Mouse (Mus musculus): ENCODE measurements around the gene Lrrc56. TPM values are rescaled to one million over a fixed set of nuclear protein-coding genes. Genes with fewer than 3 reads are reported as not detected.

Gene Lrrc56
- 1 to 10 TPM; 1.8 to 3.4 (median 3.0) TPM for total RNA-seq (2022)

DNA sequence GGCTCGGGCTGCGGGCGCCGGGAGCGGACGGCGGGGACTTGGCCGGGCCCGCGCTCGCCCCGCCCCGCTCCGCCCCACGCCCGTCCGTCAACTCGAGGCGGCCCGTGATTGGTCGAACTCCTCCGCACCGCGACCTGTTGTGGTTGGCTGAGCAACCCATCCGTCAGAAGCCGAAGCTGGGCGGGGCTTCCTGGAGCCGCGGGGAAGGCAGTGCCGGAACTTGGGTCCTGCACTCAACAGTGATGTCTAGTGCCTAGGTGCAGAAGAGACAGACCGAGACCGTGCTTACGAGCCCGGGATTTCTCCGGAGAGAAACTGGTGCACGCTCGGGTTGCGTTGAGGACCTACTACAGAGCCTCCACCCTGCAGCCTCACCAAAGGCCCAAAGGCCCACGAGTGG lies at the start of gene Lrrc56, which contains the start of gene Hras:
TSS of gene Lrrc56 (plus strand) at position 210 of the 400 bp plus-strand sequence.
TSS of gene Hras (minus strand) at position 58 of the 400 bp plus-strand sequence.
- peak; percentile 97 for DNase-seq (ENCODE audit: low spot score)

DNA sequence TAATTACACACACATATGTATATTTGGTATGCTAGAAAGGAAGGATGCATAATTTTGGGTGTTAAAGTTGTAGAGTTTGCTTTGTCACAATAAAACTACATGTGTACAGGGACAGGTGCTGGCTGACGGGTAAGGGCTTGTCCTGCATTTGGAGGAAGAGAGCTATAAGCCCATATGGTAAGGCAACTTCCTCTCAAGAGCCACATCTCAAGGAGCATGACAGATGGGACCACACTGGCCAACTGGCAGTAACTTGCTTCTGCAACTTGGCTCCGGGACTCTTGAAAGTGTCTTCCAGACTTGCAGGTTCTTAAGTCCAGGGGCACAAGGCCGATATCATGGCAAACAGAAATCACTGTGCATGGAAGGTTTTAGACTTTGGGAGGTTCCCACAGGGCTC lies 49.3 kb upstream of the Lrrc56 start:
- DNase-seq (ENCODE audit: low spot score): no peak

DNA sequence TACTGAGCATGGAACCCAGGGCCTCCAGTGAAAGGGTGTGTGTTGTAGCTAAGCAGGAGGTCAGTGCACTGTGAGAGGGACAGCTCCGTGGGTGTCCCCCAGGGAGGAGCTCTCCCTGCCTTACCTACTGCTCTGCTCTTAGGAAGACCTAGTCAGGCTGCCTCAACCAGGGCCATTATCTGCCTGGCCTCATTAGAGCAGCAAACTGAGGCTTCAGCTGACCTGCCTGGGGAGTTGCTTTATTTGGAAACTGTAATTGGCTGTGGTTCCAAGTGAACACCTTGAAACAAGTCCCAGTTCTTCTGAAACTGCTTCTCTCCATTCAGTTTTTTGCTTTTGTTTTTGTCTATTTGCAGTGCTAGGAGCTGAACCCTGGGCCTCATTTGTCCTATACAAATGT lies 48.6 kb upstream of the Lrrc56 start:
- no peak for DNase-seq (ENCODE audit: low spot score)

DNA sequence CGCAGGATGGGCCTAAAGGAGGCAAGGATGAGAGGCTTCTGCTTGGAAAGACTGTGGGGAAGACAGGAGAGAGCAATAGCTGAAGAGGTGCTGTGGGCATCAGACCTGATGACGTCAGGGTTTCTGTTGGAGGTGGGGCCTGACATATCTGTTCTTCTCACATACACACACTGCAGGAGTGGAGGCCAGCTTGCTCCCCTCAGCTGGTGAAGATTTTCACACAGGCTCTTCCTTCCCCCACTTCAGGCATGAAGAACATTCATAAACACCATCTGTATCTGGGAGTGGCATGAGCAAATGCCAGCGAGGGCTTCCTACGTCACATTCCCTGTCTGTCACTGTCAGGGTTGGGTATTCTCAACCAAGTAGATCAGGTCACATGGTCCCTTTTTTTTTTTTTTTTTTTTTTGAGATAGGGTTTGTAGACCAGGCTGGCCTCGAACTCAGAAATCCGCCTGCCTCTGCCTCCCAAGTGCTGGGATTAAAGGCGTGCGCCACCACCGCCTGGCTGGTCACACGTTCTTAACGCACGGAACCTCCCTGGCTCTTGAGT lies 47.8 kb upstream of the Lrrc56 start:
- no peak for DNase-seq (ENCODE audit: low spot score)

DNA sequence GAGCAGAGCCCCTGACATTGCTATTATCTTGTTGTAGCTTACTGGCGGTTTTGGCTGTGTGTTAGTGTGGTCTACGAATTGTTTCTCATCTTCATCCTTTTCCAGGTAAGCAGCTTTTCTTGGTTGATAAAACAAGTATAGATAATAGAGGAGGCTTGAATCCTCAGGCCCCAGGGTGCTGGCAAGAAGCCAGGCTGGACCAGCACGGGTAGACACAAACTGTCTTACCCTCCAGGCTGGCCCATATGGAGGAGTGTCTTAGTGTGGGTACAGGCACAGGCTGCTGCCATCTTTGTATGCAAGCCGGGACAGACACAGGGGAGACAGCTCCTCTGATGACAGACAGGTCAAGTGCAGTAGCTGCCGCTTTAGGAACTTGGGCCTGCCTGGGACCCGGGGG lies 46.9 kb upstream of the Lrrc56 start:
- DNase-seq (ENCODE audit: low spot score): no peak

DNA sequence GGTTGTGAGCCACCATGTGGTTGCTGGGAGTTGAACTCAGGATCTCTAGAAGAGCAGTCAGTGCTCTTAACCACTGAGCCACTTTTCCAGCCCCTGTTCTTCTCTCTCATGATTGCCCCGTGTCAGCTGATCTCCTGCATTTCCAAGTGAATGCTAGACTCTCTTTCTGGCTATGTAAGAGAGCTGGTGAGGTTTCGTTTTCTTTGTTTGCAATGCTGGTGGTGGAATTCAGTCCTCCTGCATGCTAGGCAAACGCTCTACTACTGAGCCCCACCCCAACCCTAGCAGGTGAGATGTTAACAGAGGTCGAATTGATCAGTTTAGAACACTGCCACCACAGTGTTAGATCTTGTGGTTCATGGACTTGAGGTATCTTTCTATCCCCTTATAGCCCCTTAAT lies 45.3 kb upstream of the Lrrc56 start:
- no peak for DNase-seq (ENCODE audit: low spot score)

DNA sequence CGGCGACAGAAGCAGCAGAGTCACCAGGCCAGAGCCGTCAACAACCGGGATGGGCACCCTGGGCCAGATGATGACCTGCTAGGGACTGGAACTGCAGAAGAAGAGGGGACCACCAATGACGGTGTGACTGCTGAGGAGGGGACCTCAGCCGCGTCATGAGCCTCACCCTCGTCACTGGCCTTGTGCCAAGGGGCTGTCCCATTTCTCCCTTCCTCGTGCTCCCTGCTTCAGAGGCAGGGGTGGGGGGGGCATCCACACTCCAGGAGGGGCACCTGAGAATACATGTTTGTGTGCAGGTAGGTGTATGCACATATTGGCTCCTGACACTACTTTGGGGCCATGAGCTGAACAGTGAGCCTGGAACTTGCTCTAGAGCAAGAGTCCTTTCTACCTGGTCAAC lies 38.6 kb upstream of the Lrrc56 start:
- DNase-seq (ENCODE audit: low spot score): no peak

DNA sequence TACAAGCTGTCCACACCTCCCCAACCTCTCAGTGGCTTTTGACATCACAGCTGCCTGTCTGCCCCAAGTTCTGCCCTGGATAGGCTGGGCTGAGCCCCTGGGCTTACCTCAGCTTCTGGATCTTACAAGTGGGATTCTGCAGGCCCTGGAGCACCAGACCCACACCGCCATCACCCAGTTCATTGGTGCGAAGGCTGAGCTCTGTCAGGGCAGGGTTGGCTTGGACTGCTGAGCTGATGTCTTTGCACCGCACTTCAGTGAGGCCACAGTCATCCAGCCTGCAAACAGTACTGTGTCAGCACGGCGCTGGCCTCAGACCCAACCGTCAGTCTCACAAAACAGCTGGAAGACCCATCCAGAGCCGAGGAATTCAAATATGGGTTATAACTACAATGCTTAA lies 29.6 kb upstream of the Lrrc56 start:
- no peak for DNase-seq (ENCODE audit: low spot score)

DNA sequence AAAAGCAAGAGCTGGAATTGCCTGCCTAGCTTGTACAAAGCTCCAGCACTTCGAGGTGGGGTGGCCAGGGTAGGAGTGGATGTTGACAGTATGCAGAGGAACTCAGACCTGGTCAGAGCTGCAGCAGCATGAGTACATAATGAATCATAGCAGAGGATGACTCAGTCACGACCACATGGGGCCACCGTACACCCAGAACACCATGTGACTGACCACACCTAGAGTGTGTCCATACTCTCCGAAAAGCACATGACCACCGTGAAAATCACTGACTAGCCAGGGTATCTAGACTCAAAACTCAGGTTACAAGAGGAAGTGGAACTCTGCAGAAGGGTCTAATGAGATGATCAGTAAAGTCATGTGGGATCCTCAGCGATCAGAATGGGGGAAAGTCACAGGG lies 29.1 kb upstream of the Lrrc56 start:
- DNase-seq (ENCODE audit: low spot score): no peak

DNA sequence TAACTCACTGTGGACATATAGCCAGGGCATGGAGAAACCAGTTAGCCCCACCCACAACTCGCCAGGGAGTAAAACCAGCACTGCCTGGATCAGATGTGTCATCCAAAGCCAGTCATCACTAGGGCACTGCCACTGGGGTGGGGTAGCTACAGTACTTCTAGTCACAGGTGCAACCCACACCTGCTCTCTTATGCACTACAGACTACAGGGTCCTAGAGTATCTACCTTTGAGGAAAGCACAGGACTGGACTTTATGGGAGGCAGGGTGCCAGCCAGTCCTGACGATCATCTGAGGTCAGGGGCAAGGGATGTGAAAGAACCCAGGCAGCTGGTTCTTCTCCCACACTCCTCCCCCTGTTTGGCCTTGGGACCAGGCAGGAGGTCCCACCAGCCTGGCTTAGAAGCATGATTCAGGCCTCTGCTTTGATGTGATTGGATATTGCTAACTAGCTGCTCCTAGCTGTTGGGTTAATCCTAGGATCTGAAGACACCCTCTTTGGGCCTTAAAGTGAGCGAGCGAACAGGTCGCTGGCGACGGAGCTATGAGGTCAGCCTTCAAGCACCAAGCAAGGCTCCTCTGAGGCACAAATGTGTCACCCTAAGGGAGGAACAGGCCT lies 25.9 kb upstream of the Lrrc56 start:
- DNase-seq (ENCODE audit: low spot score): no peak

DNA sequence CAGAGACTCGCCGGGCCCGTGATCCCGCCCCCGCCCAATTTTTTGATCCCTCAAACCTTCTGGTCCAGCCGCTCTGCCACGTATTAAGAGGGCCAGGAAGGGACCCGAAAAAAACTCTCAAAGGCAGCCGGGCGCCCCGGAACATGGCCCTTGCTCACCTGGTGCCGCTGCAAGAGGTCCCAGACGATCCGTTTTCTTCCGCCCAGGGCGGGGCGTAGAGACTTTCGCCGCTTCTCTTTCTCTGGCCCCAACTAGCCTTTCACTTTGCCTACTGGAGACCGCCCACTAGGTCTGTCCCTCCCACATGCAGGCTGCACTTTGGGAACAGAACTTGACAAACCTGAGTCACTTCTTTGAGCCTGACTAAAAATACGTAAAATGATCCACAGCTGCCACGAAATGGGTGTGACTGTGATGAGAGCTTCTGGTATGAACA lies 25.4 kb upstream of the Lrrc56 start:
- DNase-seq (ENCODE audit: low spot score): peak; percentile 72

DNA sequence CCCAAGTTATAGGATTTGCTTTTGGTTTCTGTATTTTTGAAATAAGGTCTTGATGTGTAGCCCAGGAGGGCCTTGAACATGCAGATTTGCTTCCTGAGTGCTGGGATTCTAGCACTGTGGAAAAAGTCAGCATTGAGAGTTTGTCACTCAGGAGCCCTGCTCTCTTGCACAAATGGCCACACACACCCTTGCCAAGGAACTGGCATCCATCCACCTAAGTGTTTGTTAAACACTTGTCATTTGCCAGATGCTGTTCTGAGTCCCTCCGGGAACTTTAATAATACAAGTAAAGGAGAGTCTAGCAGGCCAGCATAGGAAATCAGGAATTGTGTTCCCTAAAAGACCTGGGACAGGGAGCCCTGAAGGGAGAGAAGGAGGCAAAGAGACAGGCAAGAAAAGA lies 24.7 kb upstream of the Lrrc56 start:
- DNase-seq (ENCODE audit: low spot score): no peak

DNA sequence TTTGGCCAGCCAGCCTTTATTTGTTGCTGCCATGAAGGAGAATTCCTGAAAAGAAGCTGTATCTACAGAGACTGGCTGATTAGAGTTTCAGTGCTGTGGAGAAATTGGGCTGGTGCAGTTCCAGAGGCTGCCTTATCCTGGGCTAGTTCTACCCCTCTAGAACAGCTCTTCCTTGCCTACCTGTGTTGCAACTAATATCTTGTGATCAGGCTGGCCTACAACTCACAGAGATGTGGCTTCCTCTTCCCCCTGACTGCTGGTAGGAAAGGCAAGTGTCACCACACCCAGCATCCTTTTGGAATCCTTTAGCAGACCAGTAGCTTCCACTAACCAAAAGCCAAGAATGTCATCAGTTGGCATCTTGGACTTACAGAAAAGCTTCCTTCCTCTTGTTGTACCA lies 24.1 kb upstream of the Lrrc56 start:
- DNase-seq (ENCODE audit: low spot score): no peak

DNA sequence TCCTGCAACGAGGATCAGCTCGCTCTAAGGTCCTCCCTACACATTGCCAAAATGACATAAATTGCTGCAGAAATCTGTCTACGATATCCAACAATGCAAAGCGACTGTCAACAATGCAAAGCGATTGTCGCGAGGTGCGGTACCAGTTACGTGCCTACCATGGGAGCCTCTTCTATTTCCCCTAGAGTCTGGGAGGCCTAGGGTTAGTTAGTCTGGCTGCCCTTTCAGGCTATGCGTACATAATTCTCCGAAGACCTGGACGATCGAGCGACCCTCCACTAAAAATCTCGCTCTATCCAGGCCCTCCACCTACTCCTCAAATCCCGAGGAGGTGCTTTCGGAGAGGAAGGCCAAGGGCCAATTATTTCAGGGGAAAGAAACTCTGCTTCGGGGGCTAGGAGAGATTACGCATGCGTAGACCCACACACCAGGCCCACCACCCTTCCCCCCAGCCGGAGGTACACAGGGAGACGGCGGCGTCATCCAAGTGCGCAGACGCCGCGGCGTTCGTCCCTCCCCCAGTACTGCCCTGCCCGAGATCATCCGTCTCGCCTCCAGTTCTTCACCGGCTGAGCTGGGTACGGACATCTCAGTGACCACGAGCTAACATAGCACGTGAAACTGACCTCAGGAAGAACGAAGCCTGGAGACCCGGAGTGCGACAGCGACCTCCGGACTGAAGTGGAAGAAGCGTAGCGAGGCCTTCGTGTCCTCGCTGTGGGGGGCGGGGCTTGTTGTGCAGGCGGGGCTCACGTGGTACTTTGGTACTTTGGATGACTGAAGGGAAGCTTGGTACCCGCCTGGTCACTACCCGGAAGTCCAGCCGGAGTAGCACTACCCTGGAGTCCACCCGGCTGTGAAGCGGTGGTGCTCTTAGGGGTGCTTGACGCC lies 21.6 kb upstream of the Lrrc56 start, which contains the start of gene Rnh1:
TSS of gene Rnh1 (minus strand) at position 742 of the 891 bp plus-strand sequence.
- peak; percentile 88 for DNase-seq (ENCODE audit: low spot score)

DNA sequence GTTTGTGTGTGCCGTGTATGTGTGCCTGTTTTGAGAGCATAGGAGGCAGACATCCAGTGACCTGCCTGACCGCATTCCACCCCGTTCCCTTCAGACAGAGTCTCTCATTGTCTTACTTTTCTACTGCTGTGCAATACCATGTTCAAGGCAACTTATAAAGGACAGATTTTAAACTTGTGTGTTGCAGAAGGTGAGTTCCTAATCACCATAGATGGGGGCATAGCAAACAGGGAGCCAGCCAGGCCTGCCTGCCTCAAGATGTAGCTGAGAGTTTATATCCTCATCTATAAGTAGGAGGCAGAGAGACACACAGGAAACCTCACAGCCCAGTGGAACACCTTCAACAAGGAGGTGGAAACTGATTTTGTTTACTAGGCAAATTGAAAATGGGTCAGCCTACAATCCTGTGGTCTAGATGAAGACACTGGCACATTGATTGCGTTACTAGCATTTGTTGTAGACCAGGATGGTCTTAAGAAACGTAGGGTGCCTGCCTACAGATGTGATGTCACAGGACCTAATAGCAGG lies 20.6 kb upstream of the Lrrc56 start:
- no peak for DNase-seq (ENCODE audit: low spot score)

DNA sequence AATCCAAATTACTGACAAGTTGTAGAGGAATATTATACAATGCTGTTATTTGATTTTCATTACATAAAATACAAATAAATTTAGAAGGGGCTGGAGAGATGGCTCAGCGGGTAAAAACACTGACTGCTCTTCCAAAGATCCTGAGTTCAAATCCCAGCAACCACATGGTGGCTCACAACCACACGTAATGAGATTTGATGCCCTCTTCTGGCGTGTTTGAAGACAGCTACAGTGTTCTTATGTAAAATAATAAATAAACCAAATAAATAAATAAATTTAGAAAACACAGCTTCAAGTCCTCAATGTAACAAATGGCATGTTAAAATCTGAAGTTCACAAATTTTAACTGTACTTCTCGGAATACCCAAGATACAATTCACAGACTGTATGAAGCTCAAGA lies 18.9 kb upstream of the Lrrc56 start:
- DNase-seq (ENCODE audit: low spot score): no peak

DNA sequence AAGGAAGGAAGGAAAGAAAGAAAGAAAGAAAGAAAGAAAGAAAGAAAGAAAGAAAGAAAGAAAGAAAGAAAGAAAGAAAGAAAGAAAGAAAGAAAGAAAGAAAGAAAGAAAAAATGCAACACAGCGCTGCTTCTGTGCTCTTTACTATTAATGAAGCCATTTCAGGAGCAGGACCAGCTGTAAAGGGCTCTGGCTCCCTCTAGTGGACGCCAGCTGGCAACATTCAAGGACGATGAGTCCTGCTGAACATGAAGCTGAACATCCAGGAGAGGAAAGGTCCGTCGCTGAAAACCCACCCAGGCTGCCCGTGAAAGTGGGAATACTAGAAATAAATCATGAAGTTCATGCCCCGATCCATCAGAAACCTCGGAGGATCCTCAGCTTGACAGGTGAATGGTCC lies 17.8 kb upstream of the Lrrc56 start:
- peak; percentile 83 for DNase-seq (ENCODE audit: low spot score)

DNA sequence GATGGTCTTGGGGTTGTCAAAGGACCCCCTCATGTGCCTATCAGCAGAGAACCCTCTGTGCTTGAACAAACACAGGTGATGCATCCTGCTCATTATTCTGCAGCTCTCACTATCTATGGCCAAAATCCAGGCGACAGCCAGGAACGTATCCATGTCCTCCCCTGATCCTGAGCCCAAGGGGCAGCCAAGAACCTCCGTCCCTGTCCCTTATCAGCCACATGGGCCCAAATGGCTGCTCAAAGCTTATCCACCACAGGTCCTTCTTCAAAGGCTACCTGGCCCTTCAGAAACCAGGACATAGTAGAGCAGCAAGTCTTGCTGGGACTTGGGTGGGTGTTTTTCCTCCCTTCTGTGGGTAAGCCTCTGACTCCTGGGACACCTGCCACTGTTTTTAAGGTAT lies 5.8 kb upstream of the Lrrc56 start:
- DNase-seq (ENCODE audit: low spot score): no peak

DNA sequence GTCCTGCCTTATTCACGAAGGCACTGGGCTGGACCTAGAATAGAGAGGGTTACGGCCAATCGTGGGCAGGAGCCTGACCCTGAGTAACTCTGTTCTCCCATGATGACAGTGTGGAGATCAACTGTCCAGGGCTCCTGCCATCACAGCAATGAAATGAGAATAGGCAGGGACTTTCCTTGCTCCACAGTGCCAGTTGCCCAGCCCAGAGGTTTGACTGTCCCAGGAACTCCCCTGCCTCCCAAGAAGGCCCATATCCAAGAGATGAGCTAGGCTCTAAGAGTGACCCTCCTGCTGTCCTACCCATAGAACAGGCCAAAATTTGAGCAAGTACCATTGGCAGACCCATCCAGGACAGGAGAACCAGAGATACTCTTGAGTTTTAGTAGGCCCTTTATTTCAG lies 5.2 kb upstream of the Lrrc56 start:
- DNase-seq (ENCODE audit: low spot score): no peak

DNA sequence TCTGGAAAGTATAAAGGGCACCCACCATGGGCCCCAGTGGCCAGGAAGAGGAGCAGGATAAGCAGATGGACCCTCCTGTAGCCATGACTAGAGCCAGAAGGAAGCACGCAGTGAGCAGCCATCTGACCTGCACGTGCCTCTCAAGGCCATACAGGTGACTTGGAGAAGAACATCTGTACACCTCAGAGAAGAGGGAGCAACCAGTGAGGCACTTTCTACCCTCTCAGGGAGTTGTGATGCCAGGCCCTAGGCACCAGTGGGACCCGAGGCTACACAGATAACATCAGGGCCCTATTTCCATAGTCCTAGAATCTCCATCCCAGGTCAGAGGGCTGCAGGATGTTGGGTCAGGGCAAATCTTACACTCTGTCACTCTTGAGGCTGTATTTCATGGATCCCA lies 3.7 kb upstream of the Lrrc56 start:
- DNase-seq (ENCODE audit: low spot score): no peak

DNA sequence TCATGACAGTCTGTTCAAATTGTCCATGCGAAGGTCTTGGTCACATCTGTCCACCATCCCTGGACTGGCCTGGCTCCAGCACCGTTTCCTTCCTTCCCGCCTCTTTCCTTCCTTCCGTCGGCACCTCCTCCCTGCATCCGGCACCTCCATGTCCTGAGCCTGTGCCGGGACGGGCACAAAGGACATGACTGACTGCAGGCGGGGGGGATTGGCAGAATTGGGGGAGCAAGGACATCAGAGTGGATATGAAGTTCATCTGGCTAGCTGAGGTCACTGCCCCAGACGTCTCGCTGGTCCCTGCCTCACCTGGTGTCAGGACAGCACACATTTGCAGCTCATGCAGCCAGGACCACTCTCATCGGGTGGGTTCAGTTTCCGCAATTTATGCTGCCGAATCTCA lies 2.9 kb upstream of the Lrrc56 start:
- DNase-seq (ENCODE audit: low spot score): peak; percentile 49
